Mouse (Mus musculus) midbrain, postnatal 0 days (tissue): ENCODE measurements around the gene Rbm4. TPM values are rescaled to one million over a fixed set of nuclear protein-coding genes. Genes with fewer than 3 reads are reported as not detected.
A peak's percentile ranks its signal among the peaks of the same experiment; 100 is the strongest.
"Not testable (repeated sequence)": the region's sequence is repeated elsewhere in the genome, so short reads cannot be mapped to it uniquely, and the experiment has no call there.

Source experiments
- ATAC-seq: fragments of 200-750 bp; cut with Nextera tagmentation; 2 replicates; pipeline ENCODE4 v1.8.0; 2017; ENCODE audit warnings: moderate number of reproducible peaks, mild to moderate bottlenecking, moderate TSS enrichment, moderate library complexity; ENCODE audit not compliant: low FRiP score
- DNase-seq: peaks from one replicate; pipeline ENCODE4 v3.0.0-alpha.2; 2015; ENCODE audit warnings: low spot score
- H3K27ac ChIP-seq: fragments of 300-500 bp; sonication (generic); 2 replicates; pipeline ENCODE4 v1.5.1; 2014; ENCODE audit warnings: low read depth, mild to moderate bottlenecking, low read length, mixed read lengths
- H3K27me3 ChIP-seq: fragments of 300-500 bp; sonication (generic); 2 replicates; pipeline ENCODE4 v1.6.1; 2014; ENCODE audit warnings: low read length, control low read depth, mixed read lengths; ENCODE audit not compliant: insufficient read depth
- H3K36me3 ChIP-seq: fragments of 300-500 bp; sonication (generic); 2 replicates; pipeline ENCODE4 v1.6.1; 2014; ENCODE audit warnings: low read length, control low read depth, mixed read lengths; ENCODE audit not compliant: insufficient read depth
- H3K4me1 ChIP-seq: fragments of 300-500 bp; sonication (generic); 2 replicates; pipeline ENCODE4 v1.6.1; 2014; ENCODE audit warnings: mild to moderate bottlenecking, control low read depth, antibody characterized with exemption, low read length, mixed read lengths; ENCODE audit not compliant: insufficient read depth
- H3K4me2 ChIP-seq: fragments of 300-500 bp; sonication (generic); 2 replicates; pipeline ENCODE4 v1.6.1; 2014; ENCODE audit warnings: low read depth, mild to moderate bottlenecking, low read length, mixed read lengths; ENCODE audit not compliant: poor library complexity, severe bottlenecking
- H3K4me3 ChIP-seq: fragments of 300-500 bp; sonication (generic); 2 replicates; pipeline ENCODE4 v1.5.1; 2014; ENCODE audit warnings: low read depth, mild to moderate bottlenecking, low read length, moderate library complexity
- H3K9ac ChIP-seq: fragments of 300-500 bp; sonication (generic); replicated peaks from 2 replicates; pipeline ENCODE4 v1.6.1; 2014; ENCODE audit warnings: mild to moderate bottlenecking, low read length, moderate library complexity, mixed read lengths; ENCODE audit not compliant: poor library complexity, severe bottlenecking
- H3K9me3 ChIP-seq: fragments of 300-500 bp; sonication (generic); 2 replicates; pipeline ENCODE4 v1.6.1; 2016; ENCODE audit warnings: low read length, control low read depth
- CTCF ChIP-seq: IDR thresholded peaks from 2 replicates; pipeline ENCODE4 v1.5.1; 2016; ENCODE audit warnings: antibody characterized with exemption, mild to moderate bottlenecking
- WGBS: fragments of 180-500 bp; shearing (Covaris S2); extraction: QIAGEN DNeasy Blood & Tissue Kit; methylation state at CpG from one replicate; pipeline ENCODE4 v1.1.7; 2014; 5-methylcytosine and 5-hydroxymethylcytosine counted together
- polyA plus RNA-seq: library from polyadenylated mRNA; unstranded; fragments of >200 nt; fragmentation: Nextera tagmentation; extraction: Ambion mirVana; gene quantifications from 2 replicates; pipeline ENCODE4 v1.2.1, GENCODE M21; 2015
- total RNA-seq: library from RNA; depleted of rRNA; stranded (reverse); fragments of >200 nt; gene quantifications from 2 replicates; pipeline ENCODE4 v1.2.3, GENCODE M21; 2014

Rbm4 gene
- total and polyA plus RNA-seq, 2 experiments from 2014 or later, result 40.0 to 90.5 TPM

DNA sequence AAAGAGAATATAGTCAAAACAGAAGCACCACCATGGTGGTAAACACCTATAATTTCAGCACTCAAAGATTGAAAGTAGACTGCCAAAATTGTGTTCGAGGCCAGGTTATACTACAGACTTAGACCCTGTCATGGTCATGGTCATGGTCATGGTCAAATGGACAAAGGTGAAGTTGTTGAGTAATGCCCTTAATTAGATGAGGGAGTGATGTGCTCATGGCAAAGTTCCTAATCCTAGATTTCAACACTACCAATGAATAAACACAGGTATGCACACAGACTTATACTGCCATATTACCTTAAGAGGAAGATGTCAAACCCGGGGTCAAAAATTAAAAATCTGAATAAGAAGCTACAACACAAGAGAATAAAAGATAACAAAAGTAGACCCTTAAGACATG lies 7.4 kb downstream of the Rbm4 start:
- DNase-seq (no peak), ATAC-seq (no peak)
- no peak overlapping the region for H3K27ac ChIP-seq
- no peak overlapping the region for H3K4me3 ChIP-seq
- no peak overlapping the region for H3K9ac ChIP-seq
- no peak overlapping the region for H3K4me2 ChIP-seq
- no peaks in the 10 kb centered on the region for H3K9me3 ChIP-seq
- no peak for TF ChIP-seq CTCF
- H3K27me3 ChIP-seq, result no peaks in the 10 kb centered on the region
- peaks cover 27% of the 10 kb centered on the region for H3K36me3 ChIP-seq
- H3K4me1 ChIP-seq, result peaks cover 17% of the 10 kb centered on the region; the same call in 1 of the 2 replicates
- 93% methylated on average over 2 of the region's 2 CpGs for WGBS

- Histone ChIP-seq H3K4me2 (no peak overlapping the region), H3K27ac (no peak overlapping the region), H3K4me1 (0 out of 2 replicates have a peak, but pooled peaks cover 11% of the 10 kb centered on the region), H3K9ac (no peak overlapping the region), H3K4me3 (no peak overlapping the region), H3K36me3 (peaks cover 27% of the 10 kb centered on the region), H3K27me3 (no peaks in the 10 kb centered on the region), H3K9me3 (no peaks in the 10 kb centered on the region)
- TF ChIP-seq CTCF, result no peak
- DNase-seq (no peak), ATAC-seq (no peak)
- WGBS, result 91% methylated on average over 7 of the region's 7 CpGs
Observed at GRCm38 (mm10) chr19:4785206-4785605, 8.5 kb downstream of the Rbm4 start.

- Histone ChIP-seq H3K27me3 (no peaks in the 10 kb centered on the region), H3K4me1 (0 out of 2 replicates have a peak, but pooled peaks cover 5% of the 10 kb centered on the region), H3K36me3 (peaks cover 32% of the 10 kb centered on the region), H3K9ac (no peak overlapping the region), H3K4me3 (no peak overlapping the region), H3K4me2 (no peak overlapping the region), H3K27ac (no peak overlapping the region), H3K9me3 (no peaks in the 10 kb centered on the region)
- 93% methylated on average over 2 of the region's 2 CpGs for WGBS
- ATAC-seq, result no peak
- TF ChIP-seq CTCF, result no peak
- DNase-seq, result no peak
Observed at GRCm38 (mm10) chr19:4782891-4783290, 10.8 kb downstream of the Rbm4 start.

DNA sequence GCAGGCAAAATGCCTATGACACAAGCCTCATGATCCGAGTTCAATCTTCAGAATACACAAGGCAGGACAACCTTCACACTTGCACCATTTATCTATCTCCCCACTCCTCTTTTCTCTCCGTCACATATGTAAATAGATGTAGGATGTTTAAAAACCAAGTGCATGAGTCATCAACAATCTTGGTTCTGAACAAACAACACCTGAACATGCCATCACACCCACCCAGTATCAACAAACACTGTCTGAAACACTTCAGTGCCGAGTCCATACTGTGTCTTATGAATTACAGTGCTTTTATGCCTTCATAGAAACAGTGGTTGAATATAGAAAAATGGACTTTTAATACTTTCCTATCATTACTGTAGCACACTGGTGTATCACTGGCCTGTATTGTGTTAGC lies 20.9 kb downstream of the Rbm4 start:
- Histone ChIP-seq H3K4me3 (no peak overlapping the region), H3K9me3 (no peaks in the 10 kb centered on the region), H3K36me3 (peaks cover 26% of the 10 kb centered on the region), H3K27ac (no peak overlapping the region), H3K4me2 (no peak overlapping the region), H3K4me1 (no peaks in the 10 kb centered on the region), H3K9ac (no peak overlapping the region), H3K27me3 (no peaks in the 10 kb centered on the region)
- ATAC-seq (no peak), DNase-seq (no peak)
- 87% methylated on average over 3 of the region's 3 CpGs for WGBS
- TF ChIP-seq CTCF, result no peak

GRCm38 (mm10) chr19:4767507-4768148 lies 26.1 kb downstream of the Rbm4 start:
- H3K4me3 ChIP-seq, result no peak overlapping the region
- H3K27me3 ChIP-seq, result no peaks in the 10 kb centered on the region
- no peak overlapping the region for H3K4me2 ChIP-seq
- 92% methylated on average over 12 of the region's 12 CpGs for WGBS
- TF ChIP-seq CTCF, result no peak
- ATAC-seq, result no peak
- peaks cover 48% of the 10 kb centered on the region for H3K36me3 ChIP-seq
- no peak for DNase-seq
- H3K27ac ChIP-seq, result no peak overlapping the region
- no peak overlapping the region for H3K9ac ChIP-seq
- H3K9me3 ChIP-seq, result no peaks in the 10 kb centered on the region
- no peaks in the 10 kb centered on the region for H3K4me1 ChIP-seq

DNA sequence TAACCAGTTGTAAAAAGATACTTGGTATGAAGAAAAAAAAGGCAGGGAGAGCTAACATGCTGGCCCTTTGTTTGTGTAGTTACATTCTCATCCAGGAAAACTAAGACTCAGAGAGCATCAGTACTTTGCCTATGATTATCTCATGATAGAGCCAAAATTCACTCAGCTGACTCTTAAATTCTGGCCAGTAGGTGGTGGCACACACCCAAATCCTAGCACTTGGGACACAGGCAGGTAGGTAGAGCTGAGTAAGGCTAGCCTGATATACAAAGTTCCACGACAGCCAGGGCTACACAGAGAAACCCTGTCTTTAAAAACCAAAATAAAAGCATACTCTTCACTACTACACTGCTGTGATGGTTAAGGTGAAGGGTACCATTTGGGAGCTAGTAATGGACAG lies 30.8 kb downstream of the Rbm4 start:
- Histone ChIP-seq H3K27me3 (no peaks in the 10 kb centered on the region), H3K4me1 (peaks cover 6% of the 10 kb centered on the region), H3K9ac (no peak overlapping the region), H3K4me3 (no peak overlapping the region), H3K9me3 (no peaks in the 10 kb centered on the region), H3K4me2 (no peak overlapping the region), H3K27ac (no peak overlapping the region), H3K36me3 (peaks cover 32% of the 10 kb centered on the region)
- TF ChIP-seq CTCF, result peak; percentile 47
- WGBS, result 52% methylated on average over 1 of the region's 1 CpGs
- ATAC-seq (no peak), DNase-seq (peak; percentile 6)

DNA sequence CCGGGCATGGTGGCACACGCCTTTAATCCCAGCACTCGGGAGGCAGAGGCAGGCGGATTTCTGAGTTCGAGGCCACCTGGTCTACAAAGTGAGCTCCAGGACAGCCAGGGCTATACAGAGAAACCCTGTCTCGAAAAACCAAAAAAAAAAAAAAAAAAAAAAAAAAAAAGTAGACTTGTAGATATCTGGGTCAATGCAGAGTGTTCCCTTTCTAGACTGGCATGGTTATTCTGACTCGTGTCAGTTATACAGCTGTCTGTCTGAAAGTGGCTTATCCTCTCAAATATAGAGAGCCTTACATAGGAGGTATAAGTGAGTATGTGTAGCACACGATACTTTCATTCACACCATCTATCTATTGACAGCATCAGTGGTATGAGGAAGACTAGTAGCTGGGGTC lies 33.2 kb downstream of the Rbm4 start:
- H3K36me3 ChIP-seq, result peaks cover 23% of the 10 kb centered on the region
- not testable (repeated sequence) for H3K4me1 ChIP-seq, H3K9me3 ChIP-seq, H3K27me3 ChIP-seq, H3K4me3 ChIP-seq, ATAC-seq, H3K27ac ChIP-seq, H3K4me2 ChIP-seq, H3K9ac ChIP-seq, DNase-seq
- WGBS, result 91% methylated on average over 7 of the region's 8 CpGs
